ENCODE assay signal across 14 mouse cellular contexts in the genomic region with DNA sequence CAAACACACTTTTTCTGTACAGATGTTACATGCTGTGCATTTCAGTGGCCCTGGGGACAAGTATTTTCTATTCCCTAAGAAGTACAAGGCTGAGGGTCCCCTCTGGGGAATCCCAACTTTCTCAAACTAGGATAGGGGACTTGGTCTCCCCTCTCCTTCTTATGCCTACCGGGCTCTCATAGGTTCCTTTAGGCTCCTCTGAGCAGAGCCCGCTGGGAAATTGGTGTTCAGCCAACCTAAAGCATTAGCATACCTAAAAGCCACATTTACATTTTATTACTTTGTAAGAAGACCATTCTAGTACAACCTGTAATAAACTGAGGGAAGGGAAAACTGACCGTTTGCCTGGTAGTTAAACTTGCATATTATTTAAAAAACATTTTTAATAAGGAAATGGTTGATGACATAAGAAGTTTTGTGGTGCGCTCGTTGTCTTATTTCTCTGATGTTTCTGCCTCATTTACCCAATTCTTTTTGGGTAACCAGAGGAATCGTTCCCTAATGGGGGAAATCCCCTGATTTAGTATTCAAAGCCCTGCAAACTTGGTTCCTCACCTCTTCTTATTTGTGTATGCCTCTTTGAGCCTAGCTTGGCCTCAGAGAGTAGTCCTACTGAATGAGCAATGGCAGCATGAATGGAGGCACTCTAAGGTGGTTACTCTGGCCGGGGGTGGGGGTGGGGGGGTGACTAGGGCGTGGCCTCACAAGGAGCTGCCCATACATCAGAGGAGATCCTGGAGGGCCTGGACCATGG. TPM values are rescaled to one million over a fixed set of nuclear protein-coding genes. Genes with fewer than 3 reads are reported as not detected.
DNase-seq lines count a peak whose midpoint lies in the region; ATAC-seq and TF ChIP-seq lines count a peak whose summit lies in the region.
"Had no signal": no experiment of that assay in that cellular context is flagged by ENCODE, and none has a peak within 500 bp of the region (broad histone marks: within the 10 kb centered on the region; RNA-seq: fewer than 3 reads in every experiment).

No protein-coding gene starts in this region.

- ATAC-seq in limb, embryonic 12.5 days (ENCODE audit: insufficient number of reproducible peaks, insufficient read depth, low FRiP score, low TSS enrichment, low read depth) = no peak
- peak; percentile 83 for ATAC-seq in forebrain, embryonic 16.5 days
- peak; percentile 85 for ATAC-seq in neural tube, embryonic 12.5 days (ENCODE audit: low FRiP score, low read depth)
- ATAC-seq: lung, postnatal 0 days had no signal

- H3K9me3 ChIP-seq in limb, embryonic 12.5 days = no peaks in the 10 kb centered on the region
- no peaks in the 10 kb centered on the region for H3K9me3 ChIP-seq in limb, embryonic 10.5 days (replicated peaks)
- no peaks in the 10 kb centered on the region for H3K9me3 ChIP-seq in forebrain, embryonic 16.5 days (ENCODE audit: control insufficient read depth, low read length)
- no peaks in the 10 kb centered on the region for H3K9me3 ChIP-seq in neural tube, embryonic 12.5 days
- H3K9me3 ChIP-seq: embryonic facial prominence, embryonic 10.5 days; G1E; stomach, embryonic 15.5 days had no signal

- DNase-seq in limb, embryonic 10.5 days (ENCODE audit: low spot score) = no peak
- DNase-seq in Muller cell, postnatal 12 days (ENCODE audit: inconsistent ontology term) = peak; percentile 77
- no peak for DNase-seq in adrenal gland, adult 18-20 months (ENCODE audit: low spot score in 2 of 2)
- no peak for DNase-seq in ovary, postnatal 14 days (ENCODE audit: low spot score)
- no peak for DNase-seq in lung, adult 2 months
- DNase-seq: heart, adult 11 months; layer of hippocampus, adult 9-11 months had no signal

- no peak overlapping the region for H3K4me2 ChIP-seq in limb, embryonic 12.5 days
- no peak overlapping the region for H3K4me2 ChIP-seq in forebrain, embryonic 16.5 days (ENCODE audit: low read length)
- no peak overlapping the region for H3K4me2 ChIP-seq in neural tube, embryonic 12.5 days (replicated peaks)
- H3K4me2 ChIP-seq: stomach, embryonic 15.5 days had no signal

- TF ChIP-seq CTCF in lung, adult 2 months (IDR thresholded peaks at IDR 0.05; ENCODE audit: insufficient read depth, low read length) = no peak

- no peaks in the 10 kb centered on the region for H3K27me3 ChIP-seq in limb, embryonic 12.5 days
- no peaks in the 10 kb centered on the region for H3K27me3 ChIP-seq in limb, embryonic 10.5 days (ENCODE audit: low read depth, poor library complexity, severe bottlenecking)
- H3K27me3 ChIP-seq in forebrain, embryonic 16.5 days (replicated peaks; ENCODE audit: control insufficient read depth, insufficient read depth, low read length) = no peaks in the 10 kb centered on the region
- no peaks in the 10 kb centered on the region for H3K27me3 ChIP-seq in neural tube, embryonic 12.5 days (replicated peaks)
- H3K27me3 ChIP-seq: stomach, embryonic 15.5 days had no signal

- H3K27ac ChIP-seq in limb, embryonic 12.5 days = 0 out of 2 replicates have a peak overlapping the region, but pooled peaks have one; percentile 13
- H3K27ac ChIP-seq in limb, embryonic 10.5 days = no peak overlapping the region
- no peak overlapping the region for H3K27ac ChIP-seq in forebrain, embryonic 16.5 days (ENCODE audit: low read length)
- H3K27ac ChIP-seq in neural tube, embryonic 12.5 days = no peak overlapping the region
- H3K27ac ChIP-seq: embryonic facial prominence, embryonic 10.5 days; stomach, embryonic 15.5 days had no signal

- no peak overlapping the region for H3K4me3 ChIP-seq in limb, embryonic 12.5 days (replicated peaks)
- no peak overlapping the region for H3K4me3 ChIP-seq in limb, embryonic 10.5 days
- no peak overlapping the region for H3K4me3 ChIP-seq in forebrain, embryonic 16.5 days (replicated peaks; ENCODE audit: low read length)
- H3K4me3 ChIP-seq in neural tube, embryonic 12.5 days = no peak overlapping the region
- no peak overlapping the region for H3K4me3 ChIP-seq in lung, adult 2 months (replicated peaks; ENCODE audit: extremely low read depth, low read depth, low read length)
- H3K4me3 ChIP-seq: embryonic facial prominence, embryonic 10.5 days; stomach, embryonic 15.5 days had no signal

- H3K36me3 ChIP-seq in limb, embryonic 12.5 days = no peaks in the 10 kb centered on the region
- H3K36me3 ChIP-seq in limb, embryonic 10.5 days = no peaks in the 10 kb centered on the region
- no peaks in the 10 kb centered on the region for H3K36me3 ChIP-seq in forebrain, embryonic 16.5 days (ENCODE audit: control insufficient read depth, insufficient read depth)
- no peaks in the 10 kb centered on the region for H3K36me3 ChIP-seq in neural tube, embryonic 12.5 days
- H3K36me3 ChIP-seq: embryonic facial prominence, embryonic 10.5 days; G1E; stomach, embryonic 15.5 days had no signal

- TF ChIP-seq POLR2A in lung, adult 2 months (IDR thresholded peaks at IDR 0.05; ENCODE audit: borderline replicate concordance, extremely low read depth, low read depth, low read length) = no peak

- peaks cover 9% of the 10 kb centered on the region for H3K4me1 ChIP-seq in limb, embryonic 12.5 days (replicated peaks)
- H3K4me1 ChIP-seq in limb, embryonic 10.5 days = peaks cover 29% of the 10 kb centered on the region
- peaks cover 8% of the 10 kb centered on the region for H3K4me1 ChIP-seq in forebrain, embryonic 16.5 days (replicated peaks; ENCODE audit: control insufficient read depth, insufficient read depth, low read length)
- peaks cover 7% of the 10 kb centered on the region; the same call in 1 of the 2 replicates for H3K4me1 ChIP-seq in neural tube, embryonic 12.5 days
- H3K4me1 ChIP-seq in lung, adult 2 months (ENCODE audit: control insufficient read depth, insufficient read depth, low read length) = no peaks in the 10 kb centered on the region

- H3K9ac ChIP-seq in limb, embryonic 12.5 days (replicated peaks) = no peak overlapping the region
- no peak overlapping the region for H3K9ac ChIP-seq in forebrain, embryonic 16.5 days (replicated peaks; ENCODE audit: low read depth, low read length)
- H3K9ac ChIP-seq in neural tube, embryonic 12.5 days = no peak overlapping the region
- H3K9ac ChIP-seq: stomach, embryonic 15.5 days had no signal

- WGBS in limb, embryonic 12.5 days = 42% methylated on average over 8 of the region's 8 CpGs
- WGBS in limb, embryonic 10.5 days = 48% methylated on average over 8 of the region's 8 CpGs
- 8% methylated on average over 8 of the region's 8 CpGs for WGBS in forebrain, embryonic 16.5 days
- WGBS in neural tube, embryonic 12.5 days = 14% methylated on average over 8 of the region's 8 CpGs
- WGBS in lung, adult 2 months = 76% methylated on average over 8 of the region's 8 CpGs

RNA-seq across cellular contexts. Expression of a gene that starts 42.1 kb away (rescaled TPM):
- 80.7 and 89.8 TPM in 2 replicates for polyA plus RNA-seq in limb, embryonic 12.5 days (2016; fragmentation: Nextera tagmentation; extraction: Ambion mirVana)
- polyA plus RNA-seq in limb, embryonic 10.5 days (2016; fragmentation: Nextera tagmentation; extraction: Ambion mirVana) = 88.4 and 96.4 TPM in 2 replicates
- polyA plus RNA-seq in forebrain, embryonic 16.5 days (2015; fragmentation: Nextera tagmentation; extraction: Ambion mirVana) = 22.6 and 26.7 TPM in 2 replicates
- 72.3 and 73.0 TPM in 2 replicates for polyA plus RNA-seq in neural tube, embryonic 12.5 days (2016; fragmentation: Nextera tagmentation; extraction: Ambion mirVana)
- total RNA-seq in adrenal gland, adult 18-20 months (2021) = 100 to 1,000 TPM; 172 to 225 TPM
- 261 and 286 TPM in 2 replicates for polyA plus RNA-seq in lung, adult 2 months (2012; rRNA removed)
